Mouse (Mus musculus) limb, embryonic 14.5 days (tissue): ENCODE measurements around the gene Brpf3. TPM values are rescaled to one million over a fixed set of nuclear protein-coding genes. Genes with fewer than 3 reads are reported as not detected.

Experiments
- ATAC-seq: fragments of 200-750 bp; cut with Nextera tagmentation; 2 replicates; pipeline ENCODE4 v1.8.0; 2017; ENCODE audit warnings: low read depth, moderate number of reproducible peaks, moderate TSS enrichment; ENCODE audit not compliant: low FRiP score
- DNase-seq: peaks from one replicate; pipeline ENCODE4 v3.0.0-alpha.2; 2015; ENCODE audit warnings: low spot score
- H3K27ac ChIP-seq: fragments of 300-500 bp; sonication (generic); replicated peaks from 2 replicates; pipeline ENCODE4 v1.5.1; 2014; ENCODE audit warnings: low read depth, mild to moderate bottlenecking, low read length, moderate library complexity, mixed read lengths
- H3K27me3 ChIP-seq: fragments of 300-500 bp; sonication (generic); 2 replicates; pipeline ENCODE4 v1.6.1; 2014; ENCODE audit warnings: low read length, mixed read lengths; ENCODE audit not compliant: control insufficient read depth, insufficient read depth
- H3K36me3 ChIP-seq: fragments of 300-500 bp; sonication (generic); 2 replicates; pipeline ENCODE4 v1.6.1; 2014; ENCODE audit warnings: mild to moderate bottlenecking, low read length, moderate library complexity, mixed read lengths; ENCODE audit not compliant: control insufficient read depth, insufficient read depth
- H3K4me1 ChIP-seq: fragments of 300-500 bp; sonication (generic); 2 replicates; pipeline ENCODE4 v1.6.1; 2014; ENCODE audit warnings: antibody characterized with exemption, low read length, mixed read lengths; ENCODE audit not compliant: control insufficient read depth, insufficient read depth
- H3K4me2 ChIP-seq: fragments of 300-500 bp; sonication (generic); replicated peaks from 2 replicates; pipeline ENCODE4 v1.6.1; 2014; ENCODE audit warnings: low read depth, mild to moderate bottlenecking, low read length, moderate library complexity; ENCODE audit not compliant: severe bottlenecking
- H3K4me3 ChIP-seq: fragments of 300-500 bp; sonication (generic); replicated peaks from 2 replicates; pipeline ENCODE4 v1.5.1; 2014; ENCODE audit warnings: low read length
- H3K9ac ChIP-seq: fragments of 300-500 bp; sonication (generic); 2 replicates; pipeline ENCODE4 v1.6.1; 2014; ENCODE audit warnings: mild to moderate bottlenecking, low read depth, low read length, moderate library complexity; ENCODE audit not compliant: severe bottlenecking
- H3K9me3 ChIP-seq: fragments of 300-500 bp; sonication (generic); 2 replicates; pipeline ENCODE4 v1.6.1; 2016; ENCODE audit warnings: low read length; ENCODE audit not compliant: control insufficient read depth
- POLR2A ChIP-seq: fragments of 200-500 bp; IDR thresholded peaks from 2 replicates; pipeline ENCODE4 v1.8.0; 2012; ENCODE audit warnings: inconsistent platforms, mild to moderate bottlenecking, moderate library complexity, borderline replicate concordance; ENCODE audit not compliant: insufficient read depth, insufficient read length; ENCODE audit errors: extremely low read depth
- WGBS: fragments of 180-500 bp; shearing (Covaris S2); extraction: QIAGEN DNeasy Blood & Tissue Kit; methylation state at CpG from one replicate; pipeline ENCODE4 v1.1.7; 2014; 5-methylcytosine and 5-hydroxymethylcytosine counted together
- polyA plus RNA-seq, 2 experiments: library from polyadenylated mRNA; depleted of rRNA in 1 of 2; stranded (reverse) in 1 of 2; unstranded in 1 of 2; fragments of >200 nt; fragmentation: Nextera tagmentation in 1 of 2; extraction: Ambion mirVana in 1 of 2; gene quantifications; 2 replicates each; pipeline versions ENCODE4 v1.2.1 to v1.2.3; 2012 to 2014

Brpf3 gene
- polyA plus RNA-seq, 2 experiments, result 11.0 to 70.0 TPM

DNA sequence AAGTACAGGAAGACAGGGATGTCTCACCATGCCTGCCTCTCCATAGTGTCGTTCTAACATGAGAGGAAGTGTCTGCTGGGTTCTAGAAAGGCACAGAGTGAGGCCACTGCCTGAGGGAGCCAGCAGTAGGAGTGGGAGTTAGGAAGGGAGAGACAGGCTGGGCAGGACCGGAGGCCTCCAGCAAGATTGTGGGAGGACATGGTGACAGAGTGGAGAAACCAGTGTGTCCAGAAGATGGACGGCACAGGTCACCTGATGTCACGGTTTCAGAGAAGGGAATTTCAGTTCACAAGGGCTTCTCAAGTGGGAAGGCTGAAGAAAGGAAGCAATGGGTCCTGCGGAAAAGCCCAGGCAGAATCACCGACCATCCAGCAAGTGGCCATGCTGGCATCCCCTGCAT lies 63.6 kb downstream of the Brpf3 start:
- Histone ChIP-seq H3K36me3 (no peaks in the 10 kb centered on the region), H3K9me3 (no peaks in the 10 kb centered on the region), H3K4me1 (no peaks in the 10 kb centered on the region), H3K27me3 (no peaks in the 10 kb centered on the region), H3K4me2 (no peak overlapping the region), H3K27ac (no peak overlapping the region), H3K9ac (no peak overlapping the region), H3K4me3 (no peak overlapping the region)
- ATAC-seq (no peak), DNase-seq (no peak)
- WGBS, result 77% methylated on average over 6 of the region's 6 CpGs
- TF ChIP-seq POLR2A, result no peak

DNA sequence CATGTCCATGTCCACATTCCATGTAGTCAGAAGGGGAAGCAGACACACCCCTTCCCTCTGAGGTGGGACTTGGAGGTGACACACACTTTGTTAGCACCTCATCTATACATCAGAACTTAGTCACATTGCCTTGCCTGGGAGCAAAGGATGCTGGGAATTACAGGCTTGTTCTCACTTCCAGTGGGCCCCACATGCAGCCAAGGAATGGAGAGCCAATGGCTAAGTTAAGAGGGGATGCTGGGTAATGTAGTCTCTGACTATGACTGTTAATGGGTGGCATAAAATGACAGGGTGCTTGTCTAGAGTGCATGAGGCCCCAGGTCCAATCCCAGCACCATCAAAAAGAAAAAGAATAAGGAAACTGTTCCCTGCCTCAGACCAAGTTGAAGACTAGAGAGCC lies 66.0 kb downstream of the Brpf3 start:
- H3K36me3 ChIP-seq, result no peaks in the 10 kb centered on the region
- H3K27me3 ChIP-seq, result no peaks in the 10 kb centered on the region
- no peak for TF ChIP-seq POLR2A
- no peak overlapping the region for H3K27ac ChIP-seq
- no peaks in the 10 kb centered on the region for H3K4me1 ChIP-seq
- H3K4me2 ChIP-seq, result no peak overlapping the region
- H3K4me3 ChIP-seq, result no peak overlapping the region
- no peak for DNase-seq
- no peaks in the 10 kb centered on the region for H3K9me3 ChIP-seq
- no peak overlapping the region for H3K9ac ChIP-seq
- ATAC-seq, result no peak

DNA sequence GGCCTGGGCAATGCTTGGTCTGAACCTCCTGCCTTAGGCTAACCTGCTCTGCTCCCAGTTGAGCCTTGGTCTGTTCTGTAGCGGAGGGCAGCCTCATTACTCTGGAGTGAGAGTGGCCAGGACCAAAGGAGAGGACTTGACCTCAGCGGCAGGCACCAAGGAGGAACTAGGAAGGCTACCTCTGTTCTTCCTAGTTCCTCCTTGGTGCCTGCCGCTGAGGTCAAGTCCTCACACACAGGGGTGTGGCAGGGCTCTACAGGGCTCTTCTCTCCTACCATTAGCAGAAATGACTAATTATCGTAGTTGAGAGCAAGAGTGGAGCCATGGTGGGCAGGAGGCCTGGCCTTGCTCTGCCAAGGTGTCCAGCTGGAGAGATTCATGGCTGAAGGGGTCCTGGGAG lies 66.5 kb downstream of the Brpf3 start:
- H3K4me3 ChIP-seq, result no peak overlapping the region
- H3K27ac ChIP-seq, result no peak overlapping the region
- H3K36me3 ChIP-seq, result no peaks in the 10 kb centered on the region
- WGBS, result 89% methylated on average over 4 of the region's 4 CpGs
- no peak for ATAC-seq
- H3K4me2 ChIP-seq, result no peak overlapping the region
- H3K27me3 ChIP-seq, result no peaks in the 10 kb centered on the region
- no peak overlapping the region for H3K9ac ChIP-seq
- no peak for TF ChIP-seq POLR2A
- no peaks in the 10 kb centered on the region for H3K4me1 ChIP-seq
- H3K9me3 ChIP-seq, result no peaks in the 10 kb centered on the region
- DNase-seq, result no peak

DNA sequence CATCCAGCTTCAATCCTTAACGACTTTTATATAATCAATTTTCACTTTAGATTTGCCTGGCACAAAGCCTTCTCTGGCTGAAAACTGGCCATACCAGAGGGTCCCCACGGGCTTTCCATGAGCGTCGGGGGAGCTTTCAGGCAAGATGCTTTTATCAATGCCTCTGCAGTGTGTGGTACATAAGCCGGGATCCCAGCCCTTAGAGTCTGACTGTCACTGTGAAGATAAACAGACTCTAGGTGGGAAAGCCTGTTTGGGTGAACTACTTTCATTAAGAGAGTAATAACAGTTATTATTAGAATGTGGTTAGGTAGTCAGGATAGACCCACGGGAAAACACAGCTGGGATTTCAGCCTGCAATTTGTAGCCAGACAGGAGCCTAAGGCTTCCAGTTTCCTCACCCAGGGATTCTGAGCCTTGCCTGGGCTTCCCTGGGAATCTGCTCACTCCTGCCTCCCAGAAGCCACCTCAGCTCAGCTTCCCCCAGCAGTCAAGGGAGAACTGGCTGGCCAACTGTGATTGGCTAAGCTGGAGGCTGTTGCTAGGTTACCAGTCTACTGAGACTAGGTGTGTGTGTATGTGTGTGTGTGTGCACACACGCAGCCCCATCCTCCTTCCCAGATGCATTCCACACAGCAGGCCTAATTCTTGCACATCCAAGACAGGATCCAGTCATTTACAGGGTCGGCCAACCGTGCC lies 68.7 kb downstream of the Brpf3 start:
- H3K4me3 ChIP-seq, result no peak overlapping the region
- TF ChIP-seq POLR2A, result no peak
- no peaks in the 10 kb centered on the region for H3K4me1 ChIP-seq
- H3K9me3 ChIP-seq, result no peaks in the 10 kb centered on the region; the same call in 1 of the 2 replicates
- no peaks in the 10 kb centered on the region for H3K27me3 ChIP-seq
- H3K36me3 ChIP-seq, result no peaks in the 10 kb centered on the region
- H3K9ac ChIP-seq, result no peak overlapping the region
- 59% methylated on average over 9 of the region's 9 CpGs for WGBS
- ATAC-seq (no peak), DNase-seq (no peak)
- H3K27ac ChIP-seq, result no peak overlapping the region
- no peak overlapping the region for H3K4me2 ChIP-seq

DNA sequence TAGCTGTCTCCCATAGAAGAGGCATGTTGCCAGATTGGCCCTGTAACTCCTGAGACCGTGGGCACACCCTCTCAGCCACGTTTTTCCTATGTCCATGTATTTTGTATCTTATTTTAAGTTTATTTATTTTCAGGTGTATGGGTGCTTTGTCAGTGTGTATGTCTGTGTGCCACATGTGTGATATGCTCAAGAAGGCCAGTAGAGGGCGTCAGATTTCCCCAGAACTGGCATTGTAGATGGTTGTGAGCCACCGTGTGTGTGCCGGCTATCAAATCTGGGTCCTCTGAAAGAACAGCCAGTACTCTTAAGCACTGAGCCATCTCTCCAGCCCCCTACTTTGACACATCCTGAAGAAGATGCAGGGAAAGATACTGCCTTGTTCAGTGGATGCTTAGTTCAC lies 69.5 kb downstream of the Brpf3 start:
- 77% methylated on average over 5 of the region's 5 CpGs for WGBS

DNA sequence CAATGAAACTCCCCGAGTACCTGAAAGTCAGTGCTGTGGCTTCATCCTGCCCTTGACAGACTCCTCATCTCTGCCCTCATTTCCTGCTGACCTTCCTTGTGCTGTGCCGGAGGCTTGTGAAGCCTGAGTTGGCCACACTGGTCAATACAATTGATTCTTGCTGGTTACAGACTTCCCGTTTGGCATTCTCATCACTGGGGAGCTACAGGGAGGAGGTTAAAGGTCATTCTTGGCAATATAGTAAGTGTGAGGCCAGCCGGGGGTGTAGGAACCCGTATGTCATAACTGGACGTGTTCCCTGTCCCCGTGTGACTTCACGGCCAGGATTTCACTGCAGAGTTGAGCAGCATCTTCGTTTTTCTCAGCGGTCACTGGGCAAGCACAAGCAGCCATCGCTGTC lies 70.9 kb downstream of the Brpf3 start:
- H3K36me3 ChIP-seq, result no peaks in the 10 kb centered on the region
- no peak overlapping the region for H3K27ac ChIP-seq
- no peak overlapping the region for H3K4me3 ChIP-seq
- ATAC-seq, result no peak
- H3K4me2 ChIP-seq, result no peak overlapping the region
- DNase-seq, result no peak
- no peaks in the 10 kb centered on the region for H3K27me3 ChIP-seq
- no peaks in the 10 kb centered on the region for H3K4me1 ChIP-seq
- no peak overlapping the region for H3K9ac ChIP-seq
- WGBS, result 74% methylated on average over 11 of the region's 11 CpGs
- TF ChIP-seq POLR2A, result no peak
- H3K9me3 ChIP-seq, result no peaks in the 10 kb centered on the region; the same call in 1 of the 2 replicates

More for the DNA sequence above, 69.5 kb downstream of the Brpf3 start:
- no peak for DNase-seq
- no peak for TF ChIP-seq POLR2A
- Histone ChIP-seq H3K27me3 (no peaks in the 10 kb centered on the region), H3K4me3 (no peak overlapping the region), H3K9me3 (no peaks in the 10 kb centered on the region; the same call in 1 of the 2 replicates), H3K9ac (no peak overlapping the region), H3K4me1 (no peaks in the 10 kb centered on the region), H3K4me2 (no peak overlapping the region), H3K36me3 (no peaks in the 10 kb centered on the region), H3K27ac (no peak overlapping the region)
- ATAC-seq, result no peak
